Mouse (Mus musculus) CH12.LX (cell line): Measurements from ENCODE around the gene Itpk1. TPM values are rescaled to one million over a fixed set of nuclear protein-coding genes. Genes with fewer than 3 reads are reported as not detected.

Experiments used
- DNase-seq: peaks from one replicate; pipeline ENCODE4 v3.0.0-alpha.2; 2013; ENCODE audit errors: extremely low read depth
- H3K27ac ChIP-seq: 2 replicates; pipeline ENCODE4 v1.5.1; 2012; ENCODE audit warnings: low read depth, mild to moderate bottlenecking, control low read depth, moderate library complexity; ENCODE audit not compliant: insufficient read depth
- H3K27me3 ChIP-seq: replicated peaks from 2 replicates; pipeline ENCODE3; 2012; ENCODE audit warnings: inconsistent platforms
- H3K36me3 ChIP-seq, 2 experiments: replicated peaks in 1 of 2; 2 replicates each; pipeline versions ENCODE3 to v1.6.1; 2012; ENCODE audit warnings: inconsistent platforms in 1 of 2, low read length in 1 of 2, mild to moderate bottlenecking in 1 of 2, mixed read lengths in 1 of 2, moderate library complexity in 1 of 2; ENCODE audit not compliant: control insufficient read depth in 1 of 2, insufficient read depth in 1 of 2
- H3K4me1 ChIP-seq, 2 experiments: 2 replicates each; pipeline ENCODE4 v1.6.1; 2012; ENCODE audit warnings: inconsistent platforms in 1 of 2, moderate library complexity in 1 of 2; ENCODE audit not compliant: insufficient read depth in 2 of 2, control insufficient read depth in 1 of 2
- H3K4me2 ChIP-seq: 2 replicates; pipeline ENCODE4 v1.6.1; 2012; ENCODE audit warnings: low read depth, mild to moderate bottlenecking, control low read depth; ENCODE audit not compliant: poor library complexity, insufficient read depth, severe bottlenecking
- H3K4me3 ChIP-seq, 3 experiments: fragments of 150-350 bp in 1 of 3; sonication (generic) in 1 of 3; replicated peaks in 1 of 3; 2 replicates each; pipeline versions ENCODE3 to v1.5.1; 2011 to 2012; ENCODE audit warnings: low read depth in 2 of 3, low read length in 2 of 3, mild to moderate bottlenecking in 2 of 3, moderate library complexity in 2 of 3, control low read depth in 1 of 3, improper control_type of control experiment in 1 of 3, inconsistent platforms in 1 of 3, mixed read lengths in 1 of 3; ENCODE audit not compliant: poor library complexity in 1 of 3
- H3K79me2 ChIP-seq: replicated peaks from 2 replicates; pipeline ENCODE4 v1.6.1; 2012; ENCODE audit warnings: mild to moderate bottlenecking, moderate library complexity; ENCODE audit not compliant: control insufficient read depth, poor library complexity, insufficient read depth, severe bottlenecking; ENCODE audit errors: extremely low read depth
- H3K9ac ChIP-seq: 2 replicates; pipeline ENCODE4 v1.6.1; 2012; ENCODE audit warnings: low read depth, mild to moderate bottlenecking, control low read depth, moderate library complexity; ENCODE audit not compliant: insufficient read depth
- H3K9me3 ChIP-seq: replicated peaks from 2 replicates; pipeline ENCODE3; 2012; ENCODE audit warnings: low read length, inconsistent platforms, mixed read lengths
- BHLHE40 ChIP-seq: IDR thresholded peaks from 2 replicates; pipeline ENCODE4 v1.6.1; 2011; ENCODE audit warnings: mild to moderate bottlenecking, low read depth, low read length, improper control_type of control experiment
- CHD2 ChIP-seq: IDR thresholded peaks from 2 replicates; pipeline ENCODE4 v1.6.1; 2011; ENCODE audit warnings: low read length, improper control_type of control experiment
- E2F4 ChIP-seq: IDR thresholded peaks from 2 replicates; pipeline ENCODE4 v1.6.1; 2011; ENCODE audit warnings: low read depth, low read length, improper control_type of control experiment; ENCODE audit not compliant: insufficient replicate concordance
- EP300 ChIP-seq: IDR thresholded peaks from 2 replicates; pipeline ENCODE4 v1.6.1; 2011; ENCODE audit warnings: low read length, improper control_type of control experiment
- HCFC1 ChIP-seq: IDR thresholded peaks from 2 replicates; pipeline ENCODE4 v1.6.1; 2012; ENCODE audit warnings: low read depth, mild to moderate bottlenecking, inconsistent platforms, low read length, improper control_type of control experiment
- IRF4 ChIP-seq: IDR thresholded peaks from 2 replicates; pipeline ENCODE4 v1.6.1; 2014; ENCODE audit warnings: low read depth, mild to moderate bottlenecking, inconsistent platforms, low read length, improper control_type of control experiment
- JUND ChIP-seq: conservative IDR thresholded peaks from 2 replicates; pipeline ENCODE4 v1.6.1; 2011; ENCODE audit warnings: low read depth, low read length, improper control_type of control experiment
- MAFK ChIP-seq: IDR thresholded peaks from 2 replicates; pipeline ENCODE4 v1.6.1; 2011; ENCODE audit warnings: low read length, improper control_type of control experiment; ENCODE audit not compliant: insufficient replicate concordance
- MAX ChIP-seq: IDR thresholded peaks from 2 replicates; pipeline ENCODE4 v1.6.1; 2011; ENCODE audit warnings: low read length, improper control_type of control experiment
- MXI1 ChIP-seq: IDR thresholded peaks from 2 replicates; pipeline ENCODE4 v1.6.1; 2011; ENCODE audit warnings: mild to moderate bottlenecking, low read depth, low read length, improper control_type of control experiment
- MYC ChIP-seq: IDR thresholded peaks from 2 replicates; pipeline ENCODE4 v1.6.1; 2011; ENCODE audit warnings: low read depth, mild to moderate bottlenecking, improper control_type of control experiment, low read length
- NELFE ChIP-seq: IDR thresholded peaks from 2 replicates; pipeline ENCODE4 v1.6.1; 2011; ENCODE audit warnings: low read depth, low read length, improper control_type of control experiment
- RCOR1 ChIP-seq: conservative IDR thresholded peaks from 2 replicates; pipeline ENCODE4 v1.6.1; 2012; ENCODE audit warnings: low read depth, mild to moderate bottlenecking, inconsistent platforms, low read length, improper control_type of control experiment
- SIN3A ChIP-seq: IDR thresholded peaks from 2 replicates; pipeline ENCODE4 v1.6.1; 2012; ENCODE audit warnings: low read length, improper control_type of control experiment, inconsistent platforms
- SMC3 ChIP-seq: IDR thresholded peaks from 2 replicates; pipeline ENCODE4 v1.6.1; 2011; ENCODE audit warnings: low read depth, low read length, improper control_type of control experiment
- TBP ChIP-seq: conservative IDR thresholded peaks from 2 replicates; pipeline ENCODE4 v1.6.1; 2011; ENCODE audit warnings: low read depth, low read length, improper control_type of control experiment
- ZKSCAN1 ChIP-seq: IDR thresholded peaks from 2 replicates; pipeline ENCODE4 v1.6.1; 2012; ENCODE audit warnings: low read depth, inconsistent platforms, low read length, improper control_type of control experiment, borderline replicate concordance
- ZMIZ1 ChIP-seq: IDR thresholded peaks from 2 replicates; pipeline ENCODE4 v1.6.1; 2012; ENCODE audit warnings: low read depth, mild to moderate bottlenecking, inconsistent platforms, low read length, improper control_type of control experiment
- ZNF384 ChIP-seq: IDR thresholded peaks from 2 replicates; pipeline ENCODE4 v1.6.1; 2012; ENCODE audit warnings: low read depth, low read length, improper control_type of control experiment, inconsistent platforms
- dilution Hi-C: fragments of 300-500 bp; cut with MboI; formaldehyde crosslinking; loops from 2 replicates; pipeline ENCODE4 v1.14.3; 2020; ENCODE audit warnings: low sequenced_read_pairs; ENCODE audit not compliant: extremely low pct_unique_long_range_greater_than_20kb, extremely low pct_ligation_motif_present
- in situ Hi-C: fragments of 300-500 bp; cut with MboI; formaldehyde crosslinking; loops from 3 replicates; pipeline ENCODE4 v1.14.3; 2019; ENCODE audit warnings: low sequenced_read_pairs, low pct_ligation_motif_present, low pct_unique_long_range_greater_than_20kb, mixed read lengths
- polyA plus RNA-seq: library from polyadenylated mRNA; unstranded; fragments of >175 nt; gene quantifications from 2 replicates; pipeline ENCODE4 v1.2.1, GENCODE M21; 2012; ENCODE audit warnings: low read depth; ENCODE audit not compliant: insufficient read length
- total RNA-seq, 2 experiments: library from RNA; depleted of rRNA; stranded (reverse); fragments of 300-350 nt in 1 of 2; fragments of >200 nt in 1 of 2; gene quantifications; 2 replicates each; pipeline ENCODE4 v1.2.3; 2012 to 2014

Gene Itpk1
- total and polyA plus RNA-seq, 3 experiments: 14.0 to 25.1 (median 19.2) TPM

- no peak for TF ChIP-seq MXI1
- Histone ChIP-seq H3K9me3 (no peaks in the 10 kb centered on the region), H3K27ac (no peak overlapping the region), H3K36me3 (peaks cover 0 to 55% of the 10 kb centered on the region in 2 experiments), H3K27me3 (no peaks in the 10 kb centered on the region), H3K4me3 (no peak overlapping the region), H3K4me2 (no peak overlapping the region), H3K79me2 (peaks cover 8% of the 10 kb centered on the region), H3K4me1 (peaks cover 20 to 81% of the 10 kb centered on the region in 2 experiments), H3K9ac (no peak overlapping the region)
- no peak for DNase-seq
- dilution Hi-C loops (no loop called here), in situ Hi-C loops (no loop called here)
These were observed 53.3 kb downstream of the Itpk1 start for GRCm38 (mm10) chr12:102651401-102651800.

- no peak overlapping the region for H3K27ac ChIP-seq
- peaks cover 0 to 48% of the 10 kb centered on the region in 2 experiments for H3K36me3 ChIP-seq
- DNase-seq: no peak
- no peaks in the 10 kb centered on the region for H3K9me3 ChIP-seq
- peaks cover 26 to 81% of the 10 kb centered on the region in 2 experiments for H3K4me1 ChIP-seq
- dilution Hi-C loops (no loop called here), in situ Hi-C loops (no loop called here)
- no peak overlapping the region for H3K9ac ChIP-seq
- no peak overlapping the region for H3K4me3 ChIP-seq
- H3K27me3 ChIP-seq: no peaks in the 10 kb centered on the region
- TF ChIP-seq MYC: no peak
- TF ChIP-seq SIN3A: no peak
- no peak for TF ChIP-seq EP300
- TF ChIP-seq ZNF384: no peak
- no peak for TF ChIP-seq SMC3
- TF ChIP-seq BHLHE40: no peak
- no peak for TF ChIP-seq CHD2
- TF ChIP-seq IRF4: no peak
- no peak for TF ChIP-seq MAFK
- TF ChIP-seq MAX: no peak
- no peak for TF ChIP-seq RCOR1
- TF ChIP-seq JUND: no peak
- no peak for TF ChIP-seq E2F4
- TF ChIP-seq HCFC1: no peak
- TF ChIP-seq NELFE: no peak
- no peak for TF ChIP-seq ZKSCAN1
- no peak for TF ChIP-seq TBP
- TF ChIP-seq ZMIZ1: no peak
- peaks cover 8% of the 10 kb centered on the region for H3K79me2 ChIP-seq
- no peak overlapping the region for H3K4me2 ChIP-seq
These were observed 54.1 kb downstream of the Itpk1 start for GRCm38 (mm10) chr12:102650649-102651048.
